Mouse (Mus musculus) kidney, postnatal 36 days (tissue): ENCODE data around the gene Aip.
"Not testable (repeated sequence)": the region's sequence is repeated elsewhere in the genome, so short reads cannot be mapped to it uniquely, and the experiment has no call there.

Experiments
- DNase-seq, 2 experiments: peaks; one replicate each; pipeline ENCODE4 v3.0.0; 2021 to 2022; ENCODE audit warnings: mixed read lengths in 2 of 2

Gene Aip

GRCm38 (mm10) chr19:4151898-4152297 is 26.2 kb upstream of the Aip start:
- DNase-seq, result no peak

DNA sequence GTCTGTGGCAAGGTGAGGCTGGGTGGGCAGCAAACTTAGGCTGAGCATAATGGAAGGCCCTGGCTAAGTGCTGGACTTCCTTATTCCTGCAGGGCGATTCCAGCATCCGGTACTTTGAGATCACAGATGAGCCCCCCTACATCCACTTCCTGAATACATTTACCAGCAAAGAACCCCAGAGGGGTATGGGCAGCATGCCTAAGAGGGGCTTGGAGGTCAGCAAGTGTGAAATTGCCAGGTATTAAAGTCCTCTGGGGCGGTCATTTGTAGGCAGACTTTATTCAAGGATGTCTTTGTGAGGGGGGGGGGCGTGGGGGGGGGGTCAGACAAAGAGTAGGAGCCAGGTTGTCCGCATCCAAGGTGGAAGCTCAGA is 25.8 kb upstream of the Aip start:
- DNase-seq, result no peak

GRCm38 (mm10) chr19:4150567-4151487 is 25.2 kb upstream of the Aip start:
- no peak for DNase-seq

GRCm38 (mm10) chr19:4149764-4150461 is 24.3 kb upstream of the Aip start:
- DNase-seq, result no peak

GRCm38 (mm10) chr19:4149283-4149682 is 23.6 kb upstream of the Aip start:
- no peak for DNase-seq

DNA sequence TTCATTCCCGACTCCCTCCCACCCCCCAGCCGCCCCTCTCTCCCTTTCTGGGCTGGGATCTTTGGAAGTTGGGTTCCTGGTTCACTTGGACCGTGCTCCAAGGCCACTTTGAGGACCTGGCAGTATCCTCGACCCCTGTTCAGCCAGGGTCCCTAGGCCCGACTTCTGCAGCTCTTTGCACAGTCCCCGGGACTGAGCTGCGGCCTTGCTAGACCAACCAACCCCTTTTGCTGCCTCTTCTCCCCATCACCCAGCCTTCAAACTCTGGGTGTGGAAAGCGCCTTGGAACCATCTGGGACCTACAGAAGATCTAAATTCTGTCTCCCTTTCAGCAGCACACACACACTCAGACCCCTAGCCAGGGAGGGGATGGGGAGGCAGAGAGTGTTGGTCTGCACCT is 23.2 kb upstream of the Aip start:
- peak in 1 of 2 experiments; percentile 34 for DNase-seq

DNA sequence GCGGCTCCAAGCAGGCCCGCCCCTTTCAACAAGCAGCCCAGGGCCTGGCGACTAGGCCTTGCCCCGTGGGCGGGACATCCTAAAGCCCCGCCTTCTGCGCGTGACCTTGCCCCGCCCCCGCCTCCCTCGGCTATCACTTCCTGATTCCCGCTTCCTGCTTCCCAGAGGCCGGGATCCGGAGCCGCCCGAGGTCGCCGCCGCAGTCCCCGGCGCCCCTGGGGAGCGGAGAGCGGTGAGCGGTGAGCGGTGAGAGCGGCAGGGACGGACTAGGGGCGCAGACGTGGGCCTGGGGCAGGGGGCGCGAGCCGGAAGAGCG is 22.8 kb upstream of the Aip start, which contains the start of gene Coro1b:
Gene Coro1b, plus strand, starts transcription at position 129 of the 316 bp plus-strand sequence.
- peak; percentile 98 to 99 for DNase-seq

DNA sequence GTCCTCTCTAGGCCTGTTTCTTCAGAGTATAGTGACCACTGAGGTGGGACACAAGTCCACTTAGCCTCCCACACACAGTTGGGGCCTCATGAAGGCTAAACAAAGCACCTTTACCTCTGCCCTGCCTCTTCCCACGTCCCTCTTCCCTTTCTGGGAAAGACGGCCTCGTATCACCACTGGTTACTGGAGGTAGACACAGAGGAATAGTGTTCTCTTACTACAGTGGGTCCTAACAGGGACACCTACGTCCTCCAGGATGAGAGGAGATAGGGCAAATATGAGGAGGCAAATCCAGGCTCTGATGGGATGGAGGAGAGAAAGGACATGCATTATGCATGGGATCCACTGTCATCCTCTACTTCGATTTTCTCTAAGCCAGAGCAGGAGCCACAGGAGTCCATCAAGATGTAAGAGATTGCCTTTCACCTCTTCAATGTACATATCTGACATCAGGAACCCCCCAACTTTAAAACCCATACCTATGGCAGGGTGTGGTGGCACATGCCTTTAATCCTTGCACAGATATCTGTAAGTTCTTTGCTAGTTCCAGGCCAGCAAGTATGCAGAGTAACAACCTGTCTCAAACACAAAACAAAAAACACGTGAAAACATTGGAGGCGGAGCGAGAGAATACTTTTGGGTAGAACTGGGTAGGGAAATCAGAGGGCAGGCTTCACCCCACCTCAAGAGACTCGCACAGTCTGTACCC is 22.3 kb upstream of the Aip start:
- no peak for DNase-seq

DNA sequence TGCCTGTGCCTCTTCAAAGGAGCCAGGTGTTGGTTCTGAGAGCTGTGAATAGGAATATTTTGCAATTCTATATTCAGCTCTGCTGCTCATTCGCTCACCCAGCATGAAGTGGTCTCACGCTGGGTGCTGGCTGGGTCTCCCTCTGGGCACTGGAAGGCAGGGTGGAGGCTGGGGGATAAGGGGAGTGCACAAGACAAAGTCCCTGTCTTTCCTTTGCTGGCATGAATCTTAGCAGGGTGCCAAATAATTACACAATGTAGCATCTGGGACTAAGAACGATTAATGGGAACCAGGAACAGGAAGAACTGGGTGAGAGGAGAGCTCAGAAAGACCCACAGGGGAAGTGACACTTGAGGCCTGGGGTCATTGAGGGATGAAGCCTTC is 21.4 kb upstream of the Aip start:
- no peak for DNase-seq

DNA sequence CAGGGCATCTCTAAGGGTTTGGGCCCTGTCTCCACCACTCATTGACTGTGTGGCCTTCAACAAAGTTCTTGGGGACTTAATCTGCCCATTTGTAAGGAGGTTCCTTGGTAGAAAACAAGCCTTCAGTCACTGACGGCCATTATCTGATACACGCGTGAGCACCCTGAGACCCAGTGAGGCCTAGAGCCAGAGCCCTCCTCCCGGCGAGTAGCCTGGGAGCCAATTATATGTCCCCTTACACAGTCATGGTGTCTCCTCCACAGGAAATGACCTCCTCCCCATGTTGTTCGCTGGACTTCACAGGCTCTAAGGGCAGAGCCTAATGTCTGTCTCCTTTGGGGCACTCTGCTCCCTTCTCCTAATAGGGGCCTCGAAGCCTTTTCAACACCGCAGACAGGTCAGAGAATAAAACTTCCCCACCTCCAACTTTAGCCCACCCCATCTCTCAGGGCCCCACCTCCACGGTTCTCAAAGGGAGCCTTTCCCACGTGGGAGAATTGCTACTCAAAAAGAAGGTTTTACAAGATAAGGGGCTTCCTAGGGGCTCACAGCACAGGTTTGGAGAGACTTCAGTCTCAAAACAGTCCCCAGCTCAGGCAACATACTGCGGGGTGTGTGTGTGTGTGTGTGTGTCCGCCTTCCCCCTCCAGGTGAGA is 20.8 kb upstream of the Aip start:
- no peak for DNase-seq

DNA sequence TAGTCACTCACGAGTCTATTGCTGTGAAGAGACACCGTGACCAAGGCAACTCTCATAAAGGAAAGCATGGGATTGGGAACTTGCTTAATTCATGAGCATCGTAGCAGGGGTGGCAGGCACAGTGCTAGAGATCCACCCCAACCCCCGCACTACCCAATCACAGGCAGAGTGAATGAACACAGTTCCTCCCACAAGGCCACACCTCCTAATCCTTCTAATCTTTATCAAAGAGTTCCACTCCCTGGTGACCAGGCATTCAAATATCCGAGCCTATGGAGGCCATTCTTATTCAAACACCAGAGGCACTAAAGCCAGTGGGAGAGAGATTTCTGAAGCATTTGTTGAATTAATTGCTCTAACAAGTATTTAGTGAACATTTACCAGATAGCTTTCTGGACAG is 20.3 kb upstream of the Aip start:
- no peak for DNase-seq

- peak in 1 of 2 experiments; percentile 51 for DNase-seq
Measured at GRCm38 (mm10) chr19:4144550-4145498, 19.2 kb upstream of the Aip start.

DNA sequence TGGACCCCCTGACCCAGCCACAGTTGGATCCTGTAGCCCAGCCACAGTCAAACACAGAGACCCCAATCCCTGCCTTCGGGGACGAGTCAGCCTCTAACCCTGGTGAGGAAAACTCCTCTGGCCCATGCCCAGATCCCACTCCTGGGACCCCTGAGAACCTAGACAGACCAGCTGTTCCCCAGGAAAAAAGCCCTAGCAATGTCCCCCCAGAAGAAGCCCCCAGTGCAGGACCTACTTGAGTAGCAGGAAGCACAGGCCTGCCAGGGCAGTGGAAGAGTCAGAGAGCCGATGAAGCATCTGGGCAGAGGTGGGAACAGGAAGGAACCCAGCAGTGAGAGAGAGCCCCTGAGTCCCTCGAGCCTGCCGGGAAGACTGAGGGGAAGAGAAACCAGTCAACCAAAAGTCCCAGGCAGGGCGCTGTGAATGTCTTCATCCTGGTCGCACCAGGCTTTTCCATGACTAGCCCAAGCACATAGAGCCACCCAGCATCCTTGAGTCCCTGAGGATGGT is 18.2 kb upstream of the Aip start, which contains the start of gene Cabp4:
Gene Cabp4, minus strand, starts transcription at position 275 of the 510 bp plus-strand sequence.
- no peak for DNase-seq

- DNase-seq, result peak; percentile 53 to 70
Measured at GRCm38 (mm10) chr19:4142416-4143173, 16.9 kb upstream of the Aip start.

- no peak for DNase-seq
Measured at GRCm38 (mm10) chr19:4140147-4140546, 14.5 kb upstream of the Aip start.

- no peak for DNase-seq
Measured at GRCm38 (mm10) chr19:4139446-4139845, 13.8 kb upstream of the Aip start, which contains the start of gene Gpr152. Gene Gpr152 (plus strand): TSS chr19:4139787.

DNA sequence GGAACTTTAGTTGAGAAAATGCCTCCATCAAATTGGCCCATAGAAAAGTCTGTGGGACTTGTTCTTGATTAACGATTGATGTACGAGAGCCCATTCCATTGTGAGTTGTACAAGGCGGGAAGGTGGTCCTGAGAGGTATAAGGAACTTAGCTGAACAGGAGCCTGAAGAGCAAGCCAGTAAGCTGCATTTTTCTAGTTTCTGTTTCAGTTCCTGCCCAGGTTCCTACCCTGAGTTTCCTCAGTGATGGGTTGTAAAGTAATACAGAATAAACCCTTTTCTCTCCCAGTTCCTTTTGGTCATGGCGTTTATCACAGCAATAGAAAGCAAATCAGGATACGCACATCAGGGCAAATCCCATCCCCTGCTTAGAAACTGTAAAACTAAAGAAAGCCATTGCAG is 12.3 kb upstream of the Aip start:
- no peak for DNase-seq

DNA sequence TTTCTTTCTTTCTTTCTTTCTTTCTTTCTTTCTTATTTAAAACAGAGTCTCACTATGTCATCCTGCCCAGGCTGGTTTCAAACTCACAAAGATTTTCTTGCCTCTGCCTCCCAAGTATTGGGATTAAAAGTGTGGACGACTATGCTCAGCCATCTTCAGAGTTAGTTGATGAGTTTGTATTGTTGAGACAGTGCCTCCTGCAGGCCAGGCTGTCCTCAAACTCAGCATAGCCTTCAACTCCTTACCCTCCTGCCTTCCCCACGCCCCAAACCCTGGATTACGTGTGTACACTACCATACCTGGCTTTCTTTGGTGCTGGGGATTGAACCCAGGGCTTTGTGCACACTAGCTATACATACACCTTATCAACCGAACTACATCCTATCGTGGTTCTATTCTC is 10.8 kb upstream of the Aip start:
- DNase-seq, result no peak

DNA sequence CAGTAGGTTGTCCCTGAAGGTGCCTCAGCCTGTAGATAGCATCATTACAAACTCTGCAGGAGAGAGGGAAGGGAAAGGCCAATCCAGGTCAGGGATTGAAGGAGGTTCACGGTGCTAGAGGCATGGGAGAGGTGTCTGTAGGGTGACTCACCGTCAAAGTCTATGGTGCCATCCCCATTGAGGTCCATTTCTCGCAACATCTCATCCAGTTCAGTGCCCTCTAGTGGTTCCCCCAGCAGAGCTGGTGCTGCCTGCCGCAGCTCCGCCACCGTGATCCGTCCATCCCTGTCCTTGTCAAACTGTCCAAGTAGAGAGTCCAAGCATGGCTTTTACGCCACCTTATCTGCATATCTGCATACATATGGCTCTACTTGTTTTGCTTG is 10.3 kb upstream of the Aip start:
- not testable (repeated sequence) for DNase-seq

GRCm38 (mm10) chr19:4135229-4135962 is 9.7 kb upstream of the Aip start:
- DNase-seq, result not testable (repeated sequence)
